In the genomic region with DNA sequence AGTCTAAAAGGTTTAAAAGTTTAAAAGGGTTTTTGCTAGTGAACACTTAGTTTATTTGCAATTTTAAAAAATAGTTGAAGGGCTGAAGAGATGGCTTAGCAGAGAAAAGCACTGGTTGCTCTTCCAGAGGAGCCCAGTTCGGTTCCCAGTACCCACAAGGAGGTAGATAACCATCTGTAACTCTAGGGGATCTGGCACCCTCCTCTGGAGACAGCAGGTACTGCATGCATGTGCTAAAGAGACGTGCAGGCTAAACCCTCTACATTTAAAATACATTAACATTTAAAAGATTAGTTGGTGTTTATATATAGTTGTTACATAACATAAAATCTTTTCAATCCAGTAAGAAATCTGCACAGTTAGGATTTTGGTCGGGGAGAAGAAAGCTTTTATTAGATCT, we compare ENCODE assay signal across 10 mouse cellular contexts. TPM values are rescaled to one million over a fixed set of nuclear protein-coding genes. Genes with fewer than 3 reads are reported as not detected.
DNase-seq lines count a peak whose midpoint lies in the region; ATAC-seq and TF ChIP-seq lines count a peak whose summit lies in the region.
"Had no signal": no experiment of that assay in that cellular context is flagged by ENCODE, and none has a peak within 500 bp of the region (broad histone marks: within the 10 kb centered on the region; RNA-seq: fewer than 3 reads in every experiment).

No protein-coding gene starts in this region.

- no peaks in the 10 kb centered on the region; the same call in none of the 2 replicates for H3K36me3 ChIP-seq in embryonic facial prominence, embryonic 11.5 days (replicated peaks; ENCODE audit: control insufficient read depth, insufficient read depth, low read depth, low read length)
- H3K36me3 ChIP-seq in embryonic facial prominence, embryonic 10.5 days (replicated peaks): peaks cover 46% of the 10 kb centered on the region

- H3K27ac ChIP-seq in embryonic facial prominence, embryonic 11.5 days (replicated peaks; ENCODE audit: low read depth, low read length): no peak overlapping the region
- H3K27ac ChIP-seq in embryonic facial prominence, embryonic 10.5 days (replicated peaks): no peak overlapping the region

- H3K9me3 ChIP-seq in embryonic facial prominence, embryonic 11.5 days (replicated peaks; ENCODE audit: control insufficient read depth, low read length): no peaks in the 10 kb centered on the region
- H3K9me3 ChIP-seq in embryonic facial prominence, embryonic 10.5 days: no peaks in the 10 kb centered on the region

- peak; percentile 10 for DNase-seq in embryonic facial prominence, embryonic 11.5 days (ENCODE audit: low spot score)
- DNase-seq in embryonic facial prominence, embryonic 10.5 days (ENCODE audit: low spot score): no peak
- DNase-seq in spleen, postnatal 10 days (ENCODE audit: low spot score in 2 of 2): peak; percentile 28 to 60
- no peak for DNase-seq in spleen, adult 12 weeks (ENCODE audit: low spot score)
- DNase-seq in lung, adult 2 months: peak; percentile 34
- peak; percentile 72 for DNase-seq in thymus, postnatal 4 days
- DNase-seq in frontal cortex, postnatal 25 days (ENCODE audit: low spot score in 2 of 2): no peak
- DNase-seq in embryo, embryonic 11 days: no peak

- no peak overlapping the region for H3K4me3 ChIP-seq in embryonic facial prominence, embryonic 11.5 days (ENCODE audit: low read depth, low read length)
- no peak overlapping the region for H3K4me3 ChIP-seq in embryonic facial prominence, embryonic 10.5 days
- H3K4me3 ChIP-seq in lung, adult 2 months (replicated peaks; ENCODE audit: extremely low read depth, low read depth, low read length): no peak overlapping the region
- H3K4me3 ChIP-seq: erythroblast, embryonic 14.5 days; megakaryocyte, embryonic 14.5 days had no signal

- H3K4me2 ChIP-seq in embryonic facial prominence, embryonic 11.5 days (ENCODE audit: low read depth, low read length): no peak overlapping the region

- TF ChIP-seq POLR2A in lung, adult 2 months (IDR thresholded peaks at IDR 0.05; ENCODE audit: borderline replicate concordance, extremely low read depth, low read depth, low read length): no peak

- no peaks in the 10 kb centered on the region for H3K27me3 ChIP-seq in embryonic facial prominence, embryonic 11.5 days (ENCODE audit: control insufficient read depth, insufficient read depth, low read length)
- no peaks in the 10 kb centered on the region for H3K27me3 ChIP-seq in embryonic facial prominence, embryonic 10.5 days (replicated peaks; ENCODE audit: low read depth, poor library complexity, severe bottlenecking)
- H3K27me3 ChIP-seq: megakaryocyte, embryonic 14.5 days had no signal

- peak; percentile 42 for TF ChIP-seq CTCF in lung, adult 2 months (IDR thresholded peaks at IDR 0.05; ENCODE audit: insufficient read depth, low read length)

- ATAC-seq in embryonic facial prominence, embryonic 11.5 days (replicated peaks; ENCODE audit: insufficient number of reproducible peaks, low FRiP score, low TSS enrichment, low read depth): no peak

- 88% methylated on average over 3 of the region's 3 CpGs for WGBS in embryonic facial prominence, embryonic 11.5 days
- 83% methylated on average over 3 of the region's 3 CpGs for WGBS in embryonic facial prominence, embryonic 10.5 days
- 83% methylated on average over 3 of the region's 3 CpGs for WGBS in lung, adult 2 months

- H3K4me1 ChIP-seq in embryonic facial prominence, embryonic 11.5 days (ENCODE audit: control insufficient read depth, insufficient read depth, low read length): no peaks in the 10 kb centered on the region
- H3K4me1 ChIP-seq in embryonic facial prominence, embryonic 10.5 days: no peaks in the 10 kb centered on the region
- no peaks in the 10 kb centered on the region for H3K4me1 ChIP-seq in lung, adult 2 months (ENCODE audit: control insufficient read depth, insufficient read depth, low read length)
- H3K4me1 ChIP-seq: megakaryocyte, embryonic 14.5 days had no signal

- no peak overlapping the region for H3K9ac ChIP-seq in embryonic facial prominence, embryonic 11.5 days (replicated peaks; ENCODE audit: low read length)

RNA-seq across cellular contexts. Expression of gene Blzf1, which starts 34.9 kb away (rescaled TPM):
- 26.7 and 26.9 TPM in 2 replicates for polyA plus RNA-seq in embryonic facial prominence, embryonic 11.5 days (2014; fragmentation: Nextera tagmentation; extraction: Ambion mirVana)
- polyA plus RNA-seq in embryonic facial prominence, embryonic 10.5 days (2016; fragmentation: Nextera tagmentation; extraction: Ambion mirVana): 25.1 and 26.6 TPM in 2 replicates
- 3.3 and 6.0 TPM in 2 replicates for polyA plus RNA-seq in lung, adult 2 months (2012; rRNA removed)

RNA-seq across cellular contexts. Expression of gene Nme7, which starts 38.2 kb away (rescaled TPM):
- 46.7 and 51.6 TPM in 2 replicates for polyA plus RNA-seq in embryonic facial prominence, embryonic 11.5 days (2014; fragmentation: Nextera tagmentation; extraction: Ambion mirVana)
- 40.6 and 46.1 TPM in 2 replicates for polyA plus RNA-seq in embryonic facial prominence, embryonic 10.5 days (2016; fragmentation: Nextera tagmentation; extraction: Ambion mirVana)
- 3.0 and 5.0 TPM in 2 replicates for polyA plus RNA-seq in lung, adult 2 months (2012; rRNA removed)

Comparison
In these comparisons a context has a peak if more than half of its experiments do, and no peak if none do; other contexts are left out.
1. DNase-seq: peak in embryonic facial prominence, embryonic 11.5 days (single experiment), spleen, postnatal 10 days (2 of 2), lung, adult 2 months (single experiment) and thymus, postnatal 4 days (single experiment); none in embryonic facial prominence, embryonic 10.5 days (single experiment), spleen, adult 12 weeks (single experiment), frontal cortex, postnatal 25 days (0 of 2) and embryo, embryonic 11 days (single experiment).